Mouse (Mus musculus) liver, embryonic 12.5 days (tissue): ENCODE results near the gene Hlf. TPM values are rescaled to one million over a fixed set of nuclear protein-coding genes. Genes with fewer than 3 reads are reported as not detected.
A peak's percentile ranks its signal among the peaks of the same experiment; 100 is the strongest.

Experiments used
- ATAC-seq: fragments of 200-750 bp; cut with Nextera tagmentation; 2 replicates; pipeline ENCODE4 v1.8.0; 2017; ENCODE audit warnings: moderate number of reproducible peaks, mild to moderate bottlenecking, moderate library complexity
- H3K27ac ChIP-seq: fragments of 300-500 bp; sonication (generic); 2 replicates; pipeline ENCODE4 v1.5.1; 2016; ENCODE audit warnings: mild to moderate bottlenecking
- H3K27me3 ChIP-seq: fragments of 300-500 bp; sonication (generic); replicated peaks from 2 replicates; pipeline ENCODE4 v1.6.1; 2016; ENCODE audit warnings: mild to moderate bottlenecking, moderate library complexity
- H3K36me3 ChIP-seq: fragments of 300-500 bp; sonication (generic); 2 replicates; pipeline ENCODE4 v1.6.1; 2016; ENCODE audit warnings: mild to moderate bottlenecking, moderate library complexity
- H3K4me1 ChIP-seq: fragments of 300-500 bp; sonication (generic); 2 replicates; pipeline ENCODE4 v1.6.1; 2016
- H3K4me2 ChIP-seq: fragments of 300-500 bp; sonication (generic); 2 replicates; pipeline ENCODE4 v1.6.1; 2016; ENCODE audit warnings: mild to moderate bottlenecking, moderate library complexity
- H3K4me3 ChIP-seq: fragments of 300-500 bp; sonication (generic); 2 replicates; pipeline ENCODE4 v1.5.1; 2016; ENCODE audit warnings: mild to moderate bottlenecking, moderate library complexity
- H3K9ac ChIP-seq: fragments of 300-500 bp; sonication (generic); 2 replicates; pipeline ENCODE4 v1.6.1; 2016; ENCODE audit warnings: mild to moderate bottlenecking, moderate library complexity
- H3K9me3 ChIP-seq: fragments of 300-500 bp; sonication (generic); replicated peaks from 2 replicates; pipeline ENCODE4 v1.6.1; 2016; ENCODE audit warnings: mild to moderate bottlenecking, moderate library complexity
- WGBS: fragments of 180-500 bp; shearing (Covaris S2); methylation state at CpG from one replicate; pipeline ENCODE4 v1.1.7; 2016; ENCODE audit not compliant: insufficient replicate concordance; 5-methylcytosine and 5-hydroxymethylcytosine counted together
- polyA plus RNA-seq: library from polyadenylated mRNA; unstranded; fragments of >200 nt; fragmentation: Nextera tagmentation; extraction: Ambion mirVana; gene quantifications from 2 replicates; pipeline ENCODE4 v1.2.1, GENCODE M21; 2016

Hlf gene
- polyA plus RNA-seq, 1 experiment from 2014 or later, result 5.0 TPM

DNA sequence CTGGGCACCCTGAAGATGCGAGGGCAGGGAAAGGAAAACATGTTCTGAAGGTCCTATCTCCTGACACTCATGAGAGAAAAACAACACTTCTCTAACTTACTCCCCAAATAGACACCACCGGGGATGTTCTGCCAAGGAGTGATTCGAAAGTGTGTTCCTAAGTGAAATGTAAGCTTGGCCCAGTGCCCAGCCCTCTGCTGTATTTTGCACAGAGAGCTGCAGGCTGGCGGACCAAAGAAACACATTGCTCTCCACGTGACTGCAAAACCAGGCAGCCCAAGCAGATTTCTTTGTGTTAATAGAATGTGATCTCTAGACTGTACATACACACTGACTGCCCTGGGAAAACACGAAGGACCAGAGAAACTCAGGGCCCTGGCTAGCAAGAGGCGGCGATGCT, 21.1 kb downstream of the Hlf start:
- H3K4me3 ChIP-seq, result no peak overlapping the region
- peak; percentile 57; the same call in 1 of the 2 replicates for ATAC-seq
- H3K27me3 ChIP-seq, result peaks cover 7% of the 10 kb centered on the region; the same call in 1 of the 2 replicates
- H3K27ac ChIP-seq, result peak overlapping the region; percentile 69; the same call in 1 of the 2 replicates
- no peak overlapping the region; the same call in 1 of the 2 replicates for H3K9ac ChIP-seq
- H3K36me3 ChIP-seq, result no peaks in the 10 kb centered on the region
- WGBS, result 48% methylated on average over 8 of the region's 8 CpGs
- peaks cover 27% of the 10 kb centered on the region for H3K4me1 ChIP-seq
- H3K4me2 ChIP-seq, result no peak overlapping the region
- H3K9me3 ChIP-seq, result no peaks in the 10 kb centered on the region

- Histone ChIP-seq H3K9me3 (no peaks in the 10 kb centered on the region), H3K4me1 (peaks cover 27% of the 10 kb centered on the region), H3K36me3 (no peaks in the 10 kb centered on the region), H3K27me3 (peaks cover 7% of the 10 kb centered on the region; the same call in 1 of the 2 replicates), H3K9ac (no peak overlapping the region), H3K4me2 (no peak overlapping the region), H3K4me3 (no peak overlapping the region), H3K27ac (peak overlapping the region; percentile 69; the same call in 1 of the 2 replicates)
- WGBS, result 45% methylated on average over 7 of the region's 7 CpGs
- no peak for ATAC-seq
Measured at GRCm38 (mm10) chr11:90369115-90369514, 21.6 kb downstream of the Hlf start.

GRCm38 (mm10) chr11:90367894-90368860, 22.5 kb downstream of the Hlf start:
- Histone ChIP-seq H3K4me3 (no peak overlapping the region), H3K9ac (no peak overlapping the region), H3K4me2 (no peak overlapping the region), H3K9me3 (no peaks in the 10 kb centered on the region), H3K36me3 (no peaks in the 10 kb centered on the region), H3K27me3 (peaks cover 7% of the 10 kb centered on the region; the same call in 1 of the 2 replicates), H3K4me1 (peaks cover 27% of the 10 kb centered on the region), H3K27ac (no peak overlapping the region)
- no peak for ATAC-seq
- WGBS, result 68% methylated on average over 14 of the region's 14 CpGs

GRCm38 (mm10) chr11:90364865-90365264, 25.8 kb downstream of the Hlf start:
- 0 out of 2 replicates have a peak, but pooled peaks cover 7% of the 10 kb centered on the region for H3K27me3 ChIP-seq
- H3K9ac ChIP-seq, result no peak overlapping the region
- H3K4me2 ChIP-seq, result no peak overlapping the region
- ATAC-seq, result no peak
- H3K27ac ChIP-seq, result no peak overlapping the region
- H3K4me3 ChIP-seq, result no peak overlapping the region
- H3K9me3 ChIP-seq, result no peaks in the 10 kb centered on the region
- no peaks in the 10 kb centered on the region for H3K36me3 ChIP-seq
- 25% methylated on average over 7 of the region's 7 CpGs for WGBS
- peaks cover 15% of the 10 kb centered on the region; the same call in 1 of the 2 replicates for H3K4me1 ChIP-seq

- peak; percentile 73 for ATAC-seq
- 0 out of 2 replicates have a peak overlapping the region, but pooled peaks have one; percentile 25 for H3K27ac ChIP-seq
- no peak overlapping the region for H3K4me3 ChIP-seq
- H3K4me2 ChIP-seq, result 0 out of 2 replicates have a peak overlapping the region, but pooled peaks have one; percentile 7
- H3K36me3 ChIP-seq, result no peaks in the 10 kb centered on the region
- 0 out of 2 replicates have a peak, but pooled peaks cover 8% of the 10 kb centered on the region for H3K4me1 ChIP-seq
- 0 out of 2 replicates have a peak, but pooled peaks cover 7% of the 10 kb centered on the region for H3K27me3 ChIP-seq
- 64% methylated on average over 10 of the region's 10 CpGs for WGBS
- H3K9me3 ChIP-seq, result no peaks in the 10 kb centered on the region
- no peak overlapping the region for H3K9ac ChIP-seq
Measured at GRCm38 (mm10) chr11:90363821-90364497, 26.7 kb downstream of the Hlf start.

DNA sequence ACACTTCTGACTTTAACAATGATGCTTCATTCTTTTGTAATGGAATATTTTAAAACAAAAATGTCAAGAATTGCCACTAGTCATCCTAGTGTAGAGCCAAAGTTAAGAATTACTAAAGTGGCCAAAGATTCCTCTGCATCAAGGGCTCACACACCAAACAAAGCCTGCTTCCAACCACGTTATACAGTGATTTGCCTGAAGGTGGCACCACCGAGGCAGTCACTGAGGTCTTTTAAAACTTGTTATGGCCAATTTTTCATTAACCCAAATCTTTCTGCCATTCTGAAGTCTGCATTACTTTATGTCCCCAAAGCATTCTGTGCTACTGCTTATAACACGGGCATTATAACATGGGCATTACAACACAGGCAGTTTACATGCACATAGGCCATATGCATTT, 27.3 kb downstream of the Hlf start:
- Histone ChIP-seq H3K36me3 (no peaks in the 10 kb centered on the region), H3K27me3 (0 out of 2 replicates have a peak, but pooled peaks cover 7% of the 10 kb centered on the region), H3K9ac (no peak overlapping the region), H3K4me3 (no peak overlapping the region), H3K9me3 (no peaks in the 10 kb centered on the region), H3K27ac (0 out of 2 replicates have a peak overlapping the region, but pooled peaks have one; percentile 25), H3K4me2 (no peak overlapping the region), H3K4me1 (0 out of 2 replicates have a peak, but pooled peaks cover 6% of the 10 kb centered on the region)
- ATAC-seq, result no peak
- WGBS, result 25% methylated on average over 3 of the region's 3 CpGs

- H3K4me1 ChIP-seq, result peaks cover 24% of the 10 kb centered on the region
- no peaks in the 10 kb centered on the region for H3K36me3 ChIP-seq
- no peak for ATAC-seq
- H3K9me3 ChIP-seq, result no peaks in the 10 kb centered on the region
- H3K9ac ChIP-seq, result no peak overlapping the region
- 0 out of 2 replicates have a peak, but pooled peaks cover 3% of the 10 kb centered on the region for H3K27me3 ChIP-seq
- H3K4me3 ChIP-seq, result no peak overlapping the region
- WGBS, result 85% methylated on average over 5 of the region's 5 CpGs
- H3K27ac ChIP-seq, result no peak overlapping the region
- H3K4me2 ChIP-seq, result no peak overlapping the region
Measured at GRCm38 (mm10) chr11:90360536-90360935, 30.2 kb downstream of the Hlf start.

- Histone ChIP-seq H3K36me3 (no peaks in the 10 kb centered on the region), H3K4me3 (no peak overlapping the region), H3K4me2 (no peak overlapping the region), H3K4me1 (peaks cover 21% of the 10 kb centered on the region), H3K9ac (no peak overlapping the region), H3K27ac (0 out of 2 replicates have a peak overlapping the region, but pooled peaks have one; percentile 0), H3K27me3 (no peaks in the 10 kb centered on the region), H3K9me3 (no peaks in the 10 kb centered on the region)
- WGBS, result 64% methylated on average over 8 of the region's 8 CpGs
- no peak for ATAC-seq
Measured at GRCm38 (mm10) chr11:90358063-90358462, 32.6 kb downstream of the Hlf start.

GRCm38 (mm10) chr11:90357371-90357770, 33.3 kb downstream of the Hlf start:
- 70% methylated on average over 7 of the region's 7 CpGs for WGBS
- H3K9me3 ChIP-seq, result no peaks in the 10 kb centered on the region
- H3K27ac ChIP-seq, result peak overlapping the region; percentile 60

GRCm38 (mm10) chr11:90356495-90357304, 34.0 kb downstream of the Hlf start:
- no peak overlapping the region for H3K9ac ChIP-seq
- no peaks in the 10 kb centered on the region for H3K27me3 ChIP-seq
- peak; percentile 45 for ATAC-seq
- H3K4me2 ChIP-seq, result peak overlapping the region; percentile 7; the same call in 1 of the 2 replicates
- H3K4me1 ChIP-seq, result peaks cover 21% of the 10 kb centered on the region
- WGBS, result 48% methylated on average over 9 of the region's 9 CpGs
- H3K27ac ChIP-seq, result peak overlapping the region; percentile 60
- H3K4me3 ChIP-seq, result no peak overlapping the region
- H3K9me3 ChIP-seq, result no peaks in the 10 kb centered on the region
- H3K36me3 ChIP-seq, result no peaks in the 10 kb centered on the region

More at GRCm38 (mm10) chr11:90357371-90357770, 33.3 kb downstream of the Hlf start:
- Histone ChIP-seq H3K27me3 (no peaks in the 10 kb centered on the region), H3K4me3 (no peak overlapping the region), H3K4me2 (no peak overlapping the region), H3K36me3 (no peaks in the 10 kb centered on the region), H3K9ac (no peak overlapping the region), H3K4me1 (peaks cover 21% of the 10 kb centered on the region)
- no peak for ATAC-seq

- ATAC-seq, result peak; percentile 19; the same call in 1 of the 2 replicates
- Histone ChIP-seq H3K27ac (peak overlapping the region; percentile 53), H3K4me3 (no peak overlapping the region)
Measured at GRCm38 (mm10) chr11:90356036-90356435, 34.7 kb downstream of the Hlf start.

More at GRCm38 (mm10) chr11:90356036-90356435, 34.7 kb downstream of the Hlf start:
- no peak overlapping the region for H3K9ac ChIP-seq
- no peaks in the 10 kb centered on the region for H3K36me3 ChIP-seq
- peak overlapping the region; percentile 7; the same call in 1 of the 2 replicates for H3K4me2 ChIP-seq
- no peaks in the 10 kb centered on the region for H3K9me3 ChIP-seq
- WGBS, result 24% methylated on average over 3 of the region's 3 CpGs
- no peaks in the 10 kb centered on the region for H3K27me3 ChIP-seq
- H3K4me1 ChIP-seq, result peaks cover 21% of the 10 kb centered on the region
